Mouse (Mus musculus): Measurements from ENCODE around the gene Gstm3.
"Not testable (repeated sequence)": the region's sequence is repeated elsewhere in the genome, so short reads cannot be mapped to it uniquely, and the experiment has no call there.

The Gstm3 gene

GRCm38 (mm10) chr3:107968724-107969395, at the start of gene Gstm3:
Gene Gstm3 (minus strand): TSS chr3:107969283.
- DNase-seq, result no peak

- DNase-seq, result peak in 1 of 2 experiments; percentile 10
Measured at GRCm38 (mm10) chr3:108018190-108018820, 49.2 kb upstream of the Gstm3 start.

GRCm38 (mm10) chr3:108017473-108018189, 48.5 kb upstream of the Gstm3 start, which contains the start of gene Gstm1:
Gene Gstm1 (minus strand): TSS chr3:108017973.
- peak; percentile 67 to 72 for DNase-seq

GRCm38 (mm10) chr3:108016468-108016867, 47.4 kb upstream of the Gstm3 start:
- DNase-seq, result not testable (repeated sequence)

GRCm38 (mm10) chr3:108014974-108015346, 45.9 kb upstream of the Gstm3 start:
- no peak for DNase-seq

GRCm38 (mm10) chr3:108014098-108014973, 45.3 kb upstream of the Gstm3 start:
- no peak for DNase-seq

GRCm38 (mm10) chr3:108013331-108013871, 44.3 kb upstream of the Gstm3 start:
- no peak for DNase-seq

- DNase-seq, result no peak
Measured at GRCm38 (mm10) chr3:108011558-108011957, 42.5 kb upstream of the Gstm3 start.

- no peak for DNase-seq
Measured at GRCm38 (mm10) chr3:108010286-108010685, 41.2 kb upstream of the Gstm3 start.

GRCm38 (mm10) chr3:108002021-108002420, 32.9 kb upstream of the Gstm3 start:
- no peak for DNase-seq

GRCm38 (mm10) chr3:107999491-107999890, 30.4 kb upstream of the Gstm3 start:
- no peak for DNase-seq

- no peak for DNase-seq
Measured at GRCm38 (mm10) chr3:107998591-107998990, 29.5 kb upstream of the Gstm3 start.

- no peak for DNase-seq
Measured at GRCm38 (mm10) chr3:107996576-107996975, 27.5 kb upstream of the Gstm3 start.

- DNase-seq, result not testable (repeated sequence)
Measured at GRCm38 (mm10) chr3:107995974-107996373, 26.9 kb upstream of the Gstm3 start.

GRCm38 (mm10) chr3:107986041-107986562, 17.0 kb upstream of the Gstm3 start, which contains the start of gene Gstm2:
Gene Gstm2 (minus strand): TSS chr3:107986453.
- no peak for DNase-seq

GRCm38 (mm10) chr3:107985141-107985540, 16.1 kb upstream of the Gstm3 start:
- DNase-seq, result not testable (repeated sequence)

- DNase-seq, result no peak
Measured at GRCm38 (mm10) chr3:107984471-107984870, 15.4 kb upstream of the Gstm3 start.

- no peak for DNase-seq
Measured at GRCm38 (mm10) chr3:107983771-107984170, 14.7 kb upstream of the Gstm3 start.

- no peak for DNase-seq
Measured at GRCm38 (mm10) chr3:107982726-107983125, 13.6 kb upstream of the Gstm3 start.

- DNase-seq, result no peak
Measured at GRCm38 (mm10) chr3:107981261-107981660, 12.2 kb upstream of the Gstm3 start.

GRCm38 (mm10) chr3:107977691-107978090, 8.6 kb upstream of the Gstm3 start:
- no peak for DNase-seq

GRCm38 (mm10) chr3:107974237-107974636, 5.2 kb upstream of the Gstm3 start:
- no peak for DNase-seq

All from spleen, adult 18-20 months (tissue).